Mouse (Mus musculus): Measurements from ENCODE around the gene Zic5. TPM values are rescaled to one million over a fixed set of nuclear protein-coding genes. Genes with fewer than 3 reads are reported as not detected.

The Zic5 gene
- polyA plus RNA-seq, 1 experiment from 2014 or later = not detected

DNA sequence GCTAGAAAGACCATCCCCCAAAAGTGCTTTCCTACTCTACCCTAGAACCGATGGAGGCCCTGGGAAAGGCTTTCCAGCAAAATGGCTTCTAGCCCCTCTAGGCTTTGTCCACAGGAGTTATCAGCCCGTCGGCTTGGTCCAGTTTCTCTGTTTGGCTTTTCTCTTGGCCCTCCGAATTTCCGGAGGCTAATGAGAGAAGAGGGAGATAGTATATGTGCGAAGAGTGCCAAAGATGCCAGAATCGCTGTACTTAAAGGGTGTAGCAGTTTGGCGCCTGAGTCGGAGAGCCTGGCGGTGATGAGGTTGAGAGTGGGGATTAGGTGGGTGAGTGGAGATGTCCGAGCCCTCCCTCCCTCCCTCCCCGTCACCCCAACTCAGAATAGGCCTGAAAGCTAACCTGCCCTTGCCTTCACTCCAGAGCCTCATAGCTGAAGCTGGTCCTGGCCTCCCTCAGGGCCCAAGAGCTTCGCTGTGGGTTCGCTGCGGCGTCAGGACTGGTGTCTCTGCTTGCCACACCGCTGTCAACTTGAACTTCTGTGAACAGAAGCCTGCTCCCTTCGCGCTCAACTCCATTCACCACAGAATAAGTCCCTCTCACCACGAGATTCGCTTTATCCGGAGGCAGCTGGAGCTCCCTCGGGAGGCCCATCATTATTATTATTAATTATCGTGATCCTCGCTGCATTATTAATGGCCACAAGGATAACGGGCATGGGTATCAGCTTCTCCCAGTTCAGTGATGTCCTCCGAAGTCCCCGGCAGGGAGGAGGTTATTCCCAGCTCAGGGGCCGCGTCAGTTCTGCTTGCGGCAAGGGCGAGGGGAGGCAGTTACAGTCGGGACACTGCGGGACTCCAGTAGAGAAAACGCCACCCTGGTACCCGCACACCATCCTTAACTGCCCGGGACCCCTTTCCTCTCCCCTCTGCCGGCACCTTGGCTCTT lies 16.9 kb upstream of the Zic5 start:
- no peak overlapping the region for H3K4me3 ChIP-seq (ENCODE audit: low read length)
- WGBS = 2% methylated on average over 37 of the region's 38 CpGs
- no peaks in the 10 kb centered on the region for H3K36me3 ChIP-seq (ENCODE audit: control insufficient read depth, insufficient read depth)
- H3K4me2 ChIP-seq (ENCODE audit: low read depth, low read length) = no peak overlapping the region
- no peaks in the 10 kb centered on the region for H3K4me1 ChIP-seq (ENCODE audit: control insufficient read depth, insufficient read depth, low read length)
- no peak overlapping the region for H3K27ac ChIP-seq (ENCODE audit: low read length)
- H3K9me3 ChIP-seq (replicated peaks; ENCODE audit: control insufficient read depth, low read length) = no peaks in the 10 kb centered on the region
- no peak overlapping the region for H3K9ac ChIP-seq (ENCODE audit: low read length)
- peaks cover 86% of the 10 kb centered on the region for H3K27me3 ChIP-seq (ENCODE audit: control insufficient read depth, insufficient read depth, low read length)
- ATAC-seq (replicated peaks; ENCODE audit: extremely low read depth, insufficient read depth, low FRiP score) = no peak

DNA sequence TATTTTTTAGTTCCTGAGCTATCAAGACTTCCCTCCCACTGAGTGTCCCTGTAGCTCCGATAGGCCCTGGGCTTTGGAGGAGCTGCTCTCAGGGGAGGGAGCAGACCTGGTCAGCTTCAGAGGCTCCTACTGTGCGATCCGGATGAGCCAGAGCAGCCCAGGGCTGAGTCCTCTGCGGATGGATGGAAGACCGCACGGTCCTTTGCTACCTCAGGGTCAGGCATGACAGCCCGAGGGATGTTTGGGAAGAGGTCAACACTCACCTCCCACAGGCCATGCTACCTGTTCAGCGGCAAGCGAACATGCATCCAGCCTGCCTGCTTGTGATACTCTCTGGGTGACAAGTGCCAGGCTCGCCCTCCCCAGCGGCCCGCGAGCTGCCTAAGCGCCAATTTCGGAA lies 15.7 kb upstream of the Zic5 start:
- Histone ChIP-seq H3K4me3 (ENCODE audit: low read length) (no peak overlapping the region), H3K9ac (ENCODE audit: low read length) (no peak overlapping the region), H3K4me2 (ENCODE audit: low read depth, low read length) (no peak overlapping the region), H3K36me3 (ENCODE audit: control insufficient read depth, insufficient read depth) (no peaks in the 10 kb centered on the region), H3K27ac (ENCODE audit: low read length) (no peak overlapping the region), H3K4me1 (ENCODE audit: control insufficient read depth, insufficient read depth, low read length) (no peaks in the 10 kb centered on the region), H3K27me3 (ENCODE audit: control insufficient read depth, insufficient read depth, low read length) (peaks cover 86% of the 10 kb centered on the region), H3K9me3 (replicated peaks; ENCODE audit: control insufficient read depth, low read length) (no peaks in the 10 kb centered on the region)
- no peak for ATAC-seq (replicated peaks; ENCODE audit: extremely low read depth, insufficient read depth, low FRiP score)
- WGBS = 4% methylated on average over 15 of the region's 15 CpGs

DNA sequence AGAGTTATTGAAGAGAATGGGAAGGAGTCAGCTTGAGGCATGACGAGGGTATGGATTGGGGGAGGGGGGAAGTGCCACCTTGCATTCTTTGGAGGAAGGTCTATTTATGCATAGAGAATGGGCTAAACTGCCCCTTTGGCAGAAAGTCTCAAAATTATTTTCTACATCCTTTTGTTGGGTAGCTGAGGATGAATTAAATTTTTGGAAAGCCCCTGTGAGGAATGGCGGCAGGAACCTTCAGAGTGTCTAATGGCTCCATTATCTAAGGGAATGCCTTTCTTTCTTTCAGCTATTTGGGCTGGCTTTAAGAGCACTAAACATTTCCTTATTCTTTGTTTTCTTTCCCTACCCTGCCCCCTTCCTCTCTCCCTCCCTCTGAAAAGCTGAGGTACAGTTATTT lies 14.9 kb upstream of the Zic5 start:
- Histone ChIP-seq H3K27ac (ENCODE audit: low read length) (no peak overlapping the region), H3K4me1 (ENCODE audit: control insufficient read depth, insufficient read depth, low read length) (peaks cover 4% of the 10 kb centered on the region), H3K36me3 (ENCODE audit: control insufficient read depth, insufficient read depth) (no peaks in the 10 kb centered on the region), H3K4me3 (ENCODE audit: low read length) (no peak overlapping the region), H3K9me3 (replicated peaks; ENCODE audit: control insufficient read depth, low read length) (no peaks in the 10 kb centered on the region), H3K27me3 (ENCODE audit: control insufficient read depth, insufficient read depth, low read length) (peaks cover 87% of the 10 kb centered on the region), H3K9ac (ENCODE audit: low read length) (no peak overlapping the region), H3K4me2 (ENCODE audit: low read depth, low read length) (no peak overlapping the region)
- no peak for ATAC-seq (replicated peaks; ENCODE audit: extremely low read depth, insufficient read depth, low FRiP score)
- 5% methylated on average over 2 of the region's 2 CpGs for WGBS

DNA sequence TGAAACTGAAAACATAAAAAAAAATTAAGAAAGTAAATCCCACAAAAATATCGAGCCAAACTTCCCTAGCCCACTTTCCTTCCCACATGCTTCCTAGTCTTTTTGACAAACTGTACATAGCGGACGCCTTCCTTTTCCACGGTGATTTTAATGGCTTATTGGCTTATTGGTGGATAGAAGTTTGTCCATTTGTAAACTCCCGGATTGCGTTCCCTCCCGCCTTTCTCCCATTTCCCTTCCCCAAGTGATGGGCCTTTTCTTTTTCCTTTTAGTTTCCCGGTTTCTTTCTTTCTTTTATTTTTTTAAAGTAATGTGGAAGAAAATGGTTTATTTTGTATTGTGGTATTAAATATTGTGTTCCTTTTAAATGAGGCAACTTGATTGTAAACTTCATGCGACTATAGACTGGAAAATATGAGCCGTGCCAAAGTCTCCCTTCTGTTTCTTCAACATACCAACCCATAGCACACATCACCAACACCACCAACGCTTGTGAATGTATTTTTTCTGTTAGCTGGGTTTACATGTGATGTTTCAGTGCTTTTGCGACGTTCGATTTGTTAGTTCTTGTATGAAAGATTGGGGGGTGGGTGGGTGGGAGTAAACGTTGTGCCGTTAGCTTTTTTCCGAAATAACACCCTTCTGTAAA lies 14.1 kb upstream of the Zic5 start:
- H3K27ac ChIP-seq (ENCODE audit: low read length) = no peak overlapping the region
- no peak overlapping the region for H3K4me2 ChIP-seq (ENCODE audit: low read depth, low read length)
- peaks cover 87% of the 10 kb centered on the region for H3K27me3 ChIP-seq (ENCODE audit: control insufficient read depth, insufficient read depth, low read length)
- no peak for ATAC-seq (replicated peaks; ENCODE audit: extremely low read depth, insufficient read depth, low FRiP score)
- peaks cover 11% of the 10 kb centered on the region for H3K4me1 ChIP-seq (ENCODE audit: control insufficient read depth, insufficient read depth, low read length)
- no peaks in the 10 kb centered on the region for H3K9me3 ChIP-seq (replicated peaks; ENCODE audit: control insufficient read depth, low read length)
- no peaks in the 10 kb centered on the region for H3K36me3 ChIP-seq (ENCODE audit: control insufficient read depth, insufficient read depth)
- no peak overlapping the region for H3K4me3 ChIP-seq (ENCODE audit: low read length)
- 23% methylated on average over 17 of the region's 17 CpGs for WGBS
- no peak overlapping the region for H3K9ac ChIP-seq (ENCODE audit: low read length)

DNA sequence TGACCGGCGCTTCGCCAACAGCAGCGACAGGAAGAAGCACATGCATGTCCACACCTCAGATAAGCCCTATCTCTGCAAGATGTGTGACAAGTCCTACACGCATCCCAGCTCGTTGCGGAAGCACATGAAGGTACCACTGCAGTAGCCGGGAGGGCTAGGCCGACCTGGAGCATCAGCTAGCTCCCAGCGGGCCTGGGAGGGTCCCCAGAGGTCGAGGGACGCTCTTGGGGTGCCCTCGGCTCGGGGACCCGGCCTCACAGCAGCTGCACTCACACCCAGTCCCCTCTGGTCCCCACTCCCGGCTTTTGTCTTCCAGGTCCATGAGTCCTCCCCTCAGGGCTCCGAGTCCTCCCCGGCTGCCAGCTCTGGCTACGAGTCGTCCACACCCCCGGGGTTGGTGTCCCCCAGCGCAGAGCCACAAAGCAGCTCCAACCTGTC lies 13.1 kb upstream of the Zic5 start:
- Histone ChIP-seq H3K4me1 (ENCODE audit: control insufficient read depth, insufficient read depth, low read length) (peaks cover 11% of the 10 kb centered on the region), H3K36me3 (ENCODE audit: control insufficient read depth, insufficient read depth) (no peaks in the 10 kb centered on the region), H3K9ac (ENCODE audit: low read length) (no peak overlapping the region), H3K27ac (ENCODE audit: low read length) (no peak overlapping the region), H3K4me3 (ENCODE audit: low read length) (no peak overlapping the region), H3K9me3 (replicated peaks; ENCODE audit: control insufficient read depth, low read length) (no peaks in the 10 kb centered on the region), H3K27me3 (ENCODE audit: control insufficient read depth, insufficient read depth, low read length) (peaks cover 87% of the 10 kb centered on the region), H3K4me2 (ENCODE audit: low read depth, low read length) (no peak overlapping the region)
- 2% methylated on average over 22 of the region's 22 CpGs for WGBS
- ATAC-seq (replicated peaks; ENCODE audit: extremely low read depth, insufficient read depth, low FRiP score) = no peak

DNA sequence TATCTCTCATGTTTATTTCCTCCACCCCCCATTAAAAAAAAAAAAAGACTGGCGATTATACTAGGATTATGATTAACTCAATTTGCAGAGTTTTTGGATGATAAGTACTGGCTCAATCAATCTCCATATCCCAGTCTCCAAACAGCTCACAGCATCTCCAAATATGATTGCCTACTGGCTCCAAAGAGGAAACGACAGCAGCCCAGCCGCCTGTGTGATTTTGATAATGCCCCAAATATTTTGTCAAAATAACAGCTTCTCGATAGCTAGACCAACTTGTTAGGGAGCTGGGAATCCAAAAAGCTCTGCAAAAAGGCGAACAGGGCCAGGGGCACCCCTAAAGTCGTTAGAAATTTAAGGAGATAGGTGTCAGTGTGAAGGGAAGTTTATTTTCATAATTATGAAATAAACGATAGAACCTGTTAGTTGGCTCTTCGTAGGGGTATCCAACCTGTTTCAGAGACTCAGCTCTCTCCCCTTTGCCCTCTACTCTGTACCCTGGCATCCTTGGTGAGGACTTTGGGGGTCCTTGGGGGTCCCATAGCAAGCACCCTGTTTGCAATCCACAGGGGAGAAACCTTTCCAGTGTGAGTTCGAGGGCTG lies 12.6 kb upstream of the Zic5 start:
- H3K4me3 ChIP-seq (ENCODE audit: low read length) = no peak overlapping the region
- H3K36me3 ChIP-seq (ENCODE audit: control insufficient read depth, insufficient read depth) = no peaks in the 10 kb centered on the region
- H3K9ac ChIP-seq (ENCODE audit: low read length) = no peak overlapping the region
- no peak overlapping the region for H3K4me2 ChIP-seq (ENCODE audit: low read depth, low read length)
- H3K27ac ChIP-seq (ENCODE audit: low read length) = no peak overlapping the region
- 4% methylated on average over 9 of the region's 9 CpGs for WGBS
- H3K27me3 ChIP-seq (ENCODE audit: control insufficient read depth, insufficient read depth, low read length) = peaks cover 87% of the 10 kb centered on the region
- H3K4me1 ChIP-seq (ENCODE audit: control insufficient read depth, insufficient read depth, low read length) = peaks cover 11% of the 10 kb centered on the region
- ATAC-seq (replicated peaks; ENCODE audit: extremely low read depth, insufficient read depth, low FRiP score) = no peak
- H3K9me3 ChIP-seq (replicated peaks; ENCODE audit: control insufficient read depth, low read length) = no peaks in the 10 kb centered on the region

DNA sequence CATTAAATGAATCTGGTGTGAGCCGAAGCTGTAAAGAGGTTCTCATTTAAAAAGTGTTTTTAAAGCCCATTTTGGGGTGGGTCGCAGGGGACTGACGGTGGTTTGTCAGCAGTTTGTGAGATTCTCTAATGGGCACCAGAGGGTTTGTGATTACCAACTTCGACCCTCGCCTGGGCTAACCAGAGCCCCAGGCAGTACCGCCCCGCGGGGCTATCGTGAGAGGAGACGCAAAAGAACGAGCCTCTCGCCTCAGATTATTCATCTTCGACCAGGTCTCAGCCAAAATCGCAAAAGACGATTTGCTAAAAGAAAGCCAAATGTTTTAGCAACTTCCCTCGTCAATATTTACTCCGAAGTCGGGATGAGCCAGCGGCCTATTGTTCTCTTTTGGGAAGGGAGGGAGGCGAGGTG lies 11.8 kb upstream of the Zic5 start:
- ATAC-seq (replicated peaks; ENCODE audit: extremely low read depth, insufficient read depth, low FRiP score) = no peak
- Histone ChIP-seq H3K4me1 (ENCODE audit: control insufficient read depth, insufficient read depth, low read length) (peaks cover 11% of the 10 kb centered on the region), H3K27me3 (ENCODE audit: control insufficient read depth, insufficient read depth, low read length) (peaks cover 87% of the 10 kb centered on the region), H3K27ac (ENCODE audit: low read length) (no peak overlapping the region), H3K9me3 (replicated peaks; ENCODE audit: control insufficient read depth, low read length) (no peaks in the 10 kb centered on the region), H3K4me2 (ENCODE audit: low read depth, low read length) (no peak overlapping the region), H3K9ac (ENCODE audit: low read length) (no peak overlapping the region), H3K36me3 (ENCODE audit: control insufficient read depth, insufficient read depth) (no peaks in the 10 kb centered on the region), H3K4me3 (ENCODE audit: low read length) (no peak overlapping the region)
- WGBS = 2% methylated on average over 20 of the region's 20 CpGs

DNA sequence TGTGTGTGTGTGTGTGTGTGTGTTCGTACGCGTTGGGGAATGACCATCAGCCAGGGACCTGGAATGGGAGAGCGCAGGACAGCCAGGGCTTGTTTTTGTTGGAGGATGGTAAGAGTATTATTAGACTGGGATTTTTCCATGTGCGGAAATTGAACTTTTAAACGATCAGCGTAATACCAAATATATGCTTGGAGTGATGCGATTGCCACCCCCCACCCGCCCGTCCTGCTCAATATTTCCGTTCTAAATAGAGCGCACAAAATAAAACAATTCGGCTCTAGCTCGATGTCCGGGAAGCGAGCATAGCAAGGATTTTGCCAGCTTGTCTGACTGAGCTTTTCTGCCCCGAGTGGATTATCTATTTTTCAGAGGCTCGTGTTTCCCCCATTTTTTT lies 11.3 kb upstream of the Zic5 start:
- no peak for ATAC-seq (replicated peaks; ENCODE audit: extremely low read depth, insufficient read depth, low FRiP score)
- H3K36me3 ChIP-seq (ENCODE audit: control insufficient read depth, insufficient read depth) = no peaks in the 10 kb centered on the region
- H3K9me3 ChIP-seq (replicated peaks; ENCODE audit: control insufficient read depth, low read length) = no peaks in the 10 kb centered on the region
- no peak overlapping the region for H3K27ac ChIP-seq (ENCODE audit: low read length)
- no peak overlapping the region for H3K4me3 ChIP-seq (ENCODE audit: low read length)
- H3K4me2 ChIP-seq (ENCODE audit: low read depth, low read length) = no peak overlapping the region
- H3K9ac ChIP-seq (ENCODE audit: low read length) = no peak overlapping the region
- WGBS = 1% methylated on average over 18 of the region's 18 CpGs
- peaks cover 85% of the 10 kb centered on the region for H3K27me3 ChIP-seq (ENCODE audit: control insufficient read depth, insufficient read depth, low read length)
- peaks cover 11% of the 10 kb centered on the region for H3K4me1 ChIP-seq (ENCODE audit: control insufficient read depth, insufficient read depth, low read length)
